Mouse (Mus musculus) MEL (cell line): ENCODE measurements around the gene Fam208b. TPM values are rescaled to one million over a fixed set of nuclear protein-coding genes. Genes with fewer than 3 reads are reported as not detected.
A peak's percentile ranks its signal among the peaks of the same experiment; 100 is the strongest.

ENCODE experiments used
- DNase-seq: peaks from one replicate; pipeline ENCODE4 v3.0.0; 2011; ENCODE audit warnings: low read depth, low spot score
- H3K27ac ChIP-seq: 2 replicates; pipeline ENCODE4 v1.5.1; 2012; ENCODE audit warnings: low read depth, mild to moderate bottlenecking, control low read depth, low read length, moderate library complexity; ENCODE audit not compliant: control insufficient read depth
- H3K27me3 ChIP-seq, 2 experiments: fragments of 150-350 bp in 1 of 2; sonication (generic) in 1 of 2; 2 replicates each; pipeline ENCODE4 v1.6.1; 2012; ENCODE audit warnings: low read length in 2 of 2, mild to moderate bottlenecking in 2 of 2, improper control_type of control experiment in 1 of 2, moderate library complexity in 1 of 2; ENCODE audit not compliant: insufficient read depth in 2 of 2, control insufficient read depth in 1 of 2
- H3K36me3 ChIP-seq, 2 experiments: 2 replicates each; pipeline ENCODE4 v1.6.1; 2012 to 2014; ENCODE audit warnings: low read length in 2 of 2, improper control_type of control experiment in 1 of 2, inconsistent platforms in 1 of 2, mild to moderate bottlenecking in 1 of 2; ENCODE audit not compliant: insufficient read depth in 2 of 2, control insufficient read depth in 1 of 2
- H3K4me1 ChIP-seq, 2 experiments: fragments of 150-350 bp in 1 of 2; sonication (generic) in 1 of 2; 2 replicates each; pipeline ENCODE4 v1.6.1; 2012; ENCODE audit warnings: low read length in 2 of 2, improper control_type of control experiment in 1 of 2, mild to moderate bottlenecking in 1 of 2; ENCODE audit not compliant: insufficient read depth in 2 of 2, control insufficient read depth in 1 of 2
- H3K4me3 ChIP-seq, 2 experiments: fragments of 150-350 bp in 1 of 2; sonication (generic) in 1 of 2; 2 replicates each; pipeline ENCODE4 v1.5.1; 2012; ENCODE audit warnings: low read depth in 2 of 2, low read length in 2 of 2, mild to moderate bottlenecking in 2 of 2, moderate library complexity in 2 of 2, control low read depth in 1 of 2, improper control_type of control experiment in 1 of 2; ENCODE audit not compliant: control insufficient read depth in 1 of 2, insufficient read depth in 1 of 2
- H3K79me2 ChIP-seq: 2 replicates; pipeline ENCODE4 v1.6.1; 2012; ENCODE audit warnings: mild to moderate bottlenecking, low read length, moderate library complexity; ENCODE audit not compliant: control insufficient read depth, poor library complexity, insufficient read depth
- H3K9ac ChIP-seq: 2 replicates; pipeline ENCODE4 v1.6.1; 2012; ENCODE audit warnings: low read depth, mild to moderate bottlenecking, control low read depth, low read length, moderate library complexity; ENCODE audit not compliant: control insufficient read depth, poor library complexity, severe bottlenecking
- H3K9me3 ChIP-seq: fragments of 150-350 bp; sonication (generic); replicated peaks from 2 replicates; pipeline ENCODE4 v1.6.1; 2012; ENCODE audit warnings: mild to moderate bottlenecking, low read length, improper control_type of control experiment, moderate library complexity; ENCODE audit not compliant: insufficient read depth
- EP300 ChIP-seq, 2 experiments: IDR thresholded peaks; 2 replicates each; pipeline ENCODE4 v1.6.1; 2011; ENCODE audit warnings: improper control_type of control experiment in 2 of 2, low read length in 2 of 2, low read depth in 1 of 2, mild to moderate bottlenecking in 1 of 2
- GABPA ChIP-seq: IDR thresholded peaks from 2 replicates; pipeline ENCODE4 v1.6.1; 2012; ENCODE audit warnings: low read depth, mild to moderate bottlenecking, inconsistent platforms, low read length, improper control_type of control experiment, moderate library complexity
- GATA1 ChIP-seq: IDR thresholded peaks from 2 replicates; pipeline ENCODE4 v1.6.1; 2011; ENCODE audit warnings: low read depth, low read length, improper control_type of control experiment
- HCFC1 ChIP-seq: IDR thresholded peaks from 2 replicates; pipeline ENCODE4 v1.6.1; 2012; ENCODE audit warnings: low read depth, mild to moderate bottlenecking, inconsistent platforms, low read length, improper control_type of control experiment, moderate library complexity
- JUND ChIP-seq: IDR thresholded peaks from 2 replicates; pipeline ENCODE4 v1.6.1; 2011; ENCODE audit warnings: low read depth, mild to moderate bottlenecking, improper control_type of control experiment, low read length
- KAT2A ChIP-seq: conservative IDR thresholded peaks from 2 replicates; pipeline ENCODE4 v1.6.1; 2012; ENCODE audit warnings: low read depth, low read length, improper control_type of control experiment, inconsistent platforms
- MAZ ChIP-seq: IDR thresholded peaks from 2 replicates; pipeline ENCODE4 v1.6.1; 2012; ENCODE audit warnings: low read depth, mild to moderate bottlenecking, inconsistent platforms, low read length, improper control_type of control experiment
- MYC ChIP-seq: IDR thresholded peaks from 2 replicates; pipeline ENCODE4 v1.6.1; 2011; ENCODE audit warnings: low read depth, mild to moderate bottlenecking, low read length, improper control_type of control experiment, moderate library complexity
- RCOR1 ChIP-seq: IDR thresholded peaks from 2 replicates; pipeline ENCODE4 v1.6.1; 2012; ENCODE audit warnings: low read depth, mild to moderate bottlenecking, inconsistent platforms, low read length, improper control_type of control experiment
- ZC3H11A ChIP-seq: IDR thresholded peaks from 2 replicates; pipeline ENCODE4 v1.6.1; 2012; ENCODE audit warnings: low read depth, mild to moderate bottlenecking, inconsistent platforms, low read length, improper control_type of control experiment
- ZNF384 ChIP-seq: IDR thresholded peaks from 2 replicates; pipeline ENCODE4 v1.6.1; 2012; ENCODE audit warnings: low read depth, mild to moderate bottlenecking, inconsistent platforms, low read length, improper control_type of control experiment
- polyA plus RNA-seq, 2 experiments: library from polyadenylated mRNA; stranded (reverse) in 1 of 2; unstranded in 1 of 2; fragments of >175 nt in 1 of 2; fragments of >200 nt in 1 of 2; gene quantifications; 2 replicates each; pipeline versions ENCODE4 v1.2.1 to v1.2.4; 2012; ENCODE audit warnings: low replicate concordance in 2 of 2, low read depth in 1 of 2; ENCODE audit not compliant: insufficient read length in 2 of 2, insufficient read depth in 1 of 2, missing spikeins in 1 of 2
- total RNA-seq: library from RNA; depleted of rRNA; stranded (reverse); fragments of 300-350 nt; gene quantifications from 2 replicates; pipeline ENCODE4 v1.2.3, GENCODE M21; 2012

The Fam208b gene
- total and polyA plus RNA-seq, 3 experiments: 23.5 to 183 (median 28.3) TPM

DNA sequence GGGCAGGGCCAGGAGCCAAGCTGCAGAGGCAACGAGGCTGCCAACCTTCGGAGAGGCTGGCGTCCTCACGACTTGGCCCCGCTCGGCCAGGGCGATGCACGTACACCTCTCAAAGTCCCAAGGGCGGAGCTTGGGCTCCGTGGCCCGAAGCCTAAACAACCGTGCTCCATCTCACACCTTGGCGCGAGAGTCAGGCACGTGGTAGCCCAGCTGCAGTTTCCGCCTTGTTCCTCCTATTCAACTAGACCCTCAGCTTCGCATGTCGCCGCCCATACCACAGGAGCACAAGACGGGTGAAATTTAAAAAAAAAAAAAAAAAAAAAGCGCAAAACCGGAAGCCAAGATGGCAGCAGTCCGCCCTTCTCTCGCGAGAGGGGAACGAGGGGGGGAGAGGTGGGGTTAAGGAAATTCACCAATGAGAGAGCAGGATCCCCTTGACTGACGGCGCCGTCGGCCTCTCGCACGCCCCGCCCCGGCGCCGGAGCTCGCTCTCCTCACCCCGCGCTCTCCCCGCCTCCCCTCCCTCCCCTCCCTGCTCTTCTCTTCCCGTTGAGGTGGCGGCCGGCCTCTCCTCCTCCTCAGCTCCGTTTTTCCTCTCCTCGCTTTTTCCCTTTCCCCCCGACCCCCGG is 73.2 kb downstream of the Fam208b start, which contains the start of gene Gdi2 (continued):
- TF ChIP-seq HCFC1 (peak; percentile 92), JUND (no peak), GABPA (no peak), ZC3H11A (no peak)
- TF ChIP-seq, all 39 proteins: peak for 21

- Histone ChIP-seq H3K9ac (no peak overlapping the region), H3K4me1 (peaks cover 15 to 37% of the 10 kb centered on the region in 2 experiments), H3K4me3 (no peak overlapping the region), H3K36me3 (peaks cover 0 to 28% of the 10 kb centered on the region in 2 experiments; a peak in 2 of 4 replicates), H3K79me2 (peaks cover 16% of the 10 kb centered on the region), H3K27me3 (no peaks in the 10 kb centered on the region), H3K27ac (no peak overlapping the region), H3K9me3 (no peaks in the 10 kb centered on the region)
- DNase-seq: no peak
- TF ChIP-seq ZNF384 (no peak), RCOR1 (no peak), MAZ (no peak)
Measured at GRCm38 (mm10) chr13:3534146-3534545, 76.8 kb downstream of the Fam208b start.

DNA sequence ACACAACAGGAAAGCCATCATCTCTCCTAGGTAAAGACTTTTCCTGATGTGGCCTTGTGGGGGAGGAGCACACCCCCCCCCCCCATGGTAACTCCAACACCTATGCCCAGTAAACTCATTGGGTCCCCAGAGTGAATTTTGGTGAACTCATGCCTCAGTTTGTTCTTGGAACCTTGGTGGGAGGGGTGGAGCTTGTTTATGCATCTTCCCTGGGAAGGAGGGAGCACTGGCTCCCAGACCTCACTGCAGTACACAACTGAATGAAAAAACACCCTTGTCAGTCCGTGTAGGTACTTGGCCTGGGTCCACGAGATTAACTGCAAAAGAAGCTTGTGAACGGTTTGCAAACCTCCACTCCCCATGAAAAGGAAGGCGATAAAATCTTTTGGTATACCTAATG is 78.5 kb downstream of the Fam208b start:
- Histone ChIP-seq H3K36me3 (peaks cover 0 to 30% of the 10 kb centered on the region in 2 experiments; a peak in 2 of 4 replicates), H3K9me3 (no peaks in the 10 kb centered on the region), H3K27me3 (no peaks in the 10 kb centered on the region), H3K4me1 (peaks cover 15 to 40% of the 10 kb centered on the region in 2 experiments), H3K27ac (peak overlapping the region; percentile 12; the same call in 1 of the 2 replicates), H3K9ac (peak overlapping the region; percentile 20; the same call in 1 of the 2 replicates), H3K79me2 (peaks cover 1% of the 10 kb centered on the region; the same call in 1 of the 2 replicates), H3K4me3 (peak overlapping the region; percentile 8 to 19; a peak in 1 of 4 replicates)
- TF ChIP-seq MYC (no peak), KAT2A (no peak), EP300 (IDR thresholded peaks at IDR 0.05; ENCODE audit: low read depth in 1 of 2, low read length in 2 of 2) (peak in 1 of 2 experiments; percentile 32; a peak in 1 of 4 replicates), GATA1 (0 out of 2 replicates have a peak, but pooled peaks have one; percentile 16)
- peak; percentile 51 for DNase-seq
